ENCODE assay signal across 7 mouse cellular contexts in the genomic region with DNA sequence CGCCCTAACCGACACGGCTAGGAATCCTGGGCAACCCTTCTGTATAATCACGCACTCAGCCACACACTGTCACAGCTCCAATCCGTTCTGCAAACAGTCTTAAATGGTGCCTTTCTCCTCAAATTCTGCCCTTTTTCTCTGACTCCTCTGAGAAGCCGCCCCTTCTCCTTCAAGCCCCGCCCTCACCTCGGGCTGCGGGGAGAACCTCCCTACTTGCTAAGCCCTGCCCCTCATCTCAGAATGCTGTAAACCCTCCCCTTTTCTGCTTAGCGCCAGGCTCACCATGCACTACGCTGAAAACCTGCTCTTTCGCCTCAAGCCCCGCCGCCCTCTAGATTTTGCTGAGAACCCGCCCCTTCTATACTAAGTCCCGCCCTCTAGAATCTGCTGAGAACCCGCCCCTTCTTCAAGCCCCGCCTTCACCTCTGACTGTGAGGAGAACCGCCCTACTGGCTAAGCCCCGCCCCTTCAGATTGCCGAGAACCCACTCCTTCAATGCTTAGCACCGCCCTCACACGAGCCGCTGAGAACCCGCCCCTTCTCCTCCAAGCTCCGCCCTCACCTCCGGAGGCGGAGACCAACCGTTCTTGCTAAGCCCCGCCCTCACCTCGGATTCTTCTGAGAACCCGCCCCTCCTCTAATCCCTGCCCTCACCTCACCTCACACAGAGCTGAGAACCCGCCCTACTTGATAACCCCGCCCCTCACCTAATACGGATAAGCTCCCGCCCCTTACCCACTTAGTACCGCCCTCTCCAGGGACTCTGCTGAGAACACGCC. TPM values are rescaled to one million over a fixed set of nuclear protein-coding genes. Genes with fewer than 3 reads are reported as not detected.
DNase-seq lines count a peak whose midpoint lies in the region; ATAC-seq lines count a peak whose summit lies in the region.

No protein-coding gene starts in this region.

- H3K9me3 ChIP-seq in intestine, embryonic 16.5 days (ENCODE audit: control insufficient read depth, low read length) = no peaks in the 10 kb centered on the region
- H3K9me3 ChIP-seq in midbrain, embryonic 11.5 days (ENCODE audit: control insufficient read depth, low read length) = no peaks in the 10 kb centered on the region

- H3K4me1 ChIP-seq in intestine, embryonic 16.5 days (ENCODE audit: control insufficient read depth, insufficient read depth, low read length) = peaks cover 9% of the 10 kb centered on the region
- peaks cover 4% of the 10 kb centered on the region; the same call in 1 of the 2 replicates for H3K4me1 ChIP-seq in midbrain, embryonic 11.5 days (ENCODE audit: control insufficient read depth, insufficient read depth, low read length)

- H3K27ac ChIP-seq in intestine, embryonic 16.5 days (ENCODE audit: low read length) = peak overlapping the region; percentile 91
- peak overlapping the region; percentile 82 for H3K27ac ChIP-seq in midbrain, embryonic 11.5 days (ENCODE audit: low read depth, low read length)

- WGBS in intestine, embryonic 16.5 days = under 1% methylated on average over 38 of the region's 38 CpGs
- WGBS in midbrain, embryonic 11.5 days = 1% methylated on average over 38 of the region's 38 CpGs

- intact Hi-C loops in left cerebral cortex, postnatal 36 days (cut with DNase I) = loop anchor here (5.0 to 10.0 kb wide), 2 partner anchors 70 to 332 kb away; a partner anchor contains a TSS

- peak; percentile 93 for ATAC-seq in intestine, embryonic 16.5 days
- peak; percentile 94 for ATAC-seq in midbrain, embryonic 11.5 days (ENCODE audit: low FRiP score)

- peak overlapping the region; percentile 80 for H3K4me2 ChIP-seq in intestine, embryonic 16.5 days (ENCODE audit: low read depth, low read length)
- peak overlapping the region; percentile 52 for H3K4me2 ChIP-seq in midbrain, embryonic 11.5 days

- peak overlapping the region; percentile 67 for H3K4me3 ChIP-seq in intestine, embryonic 16.5 days (ENCODE audit: low read length)
- H3K4me3 ChIP-seq in midbrain, embryonic 11.5 days (ENCODE audit: low read depth, low read length) = peak overlapping the region; percentile 26

- no peaks in the 10 kb centered on the region for H3K27me3 ChIP-seq in intestine, embryonic 16.5 days (replicated peaks; ENCODE audit: control insufficient read depth, insufficient read depth, low read length)
- no peaks in the 10 kb centered on the region for H3K27me3 ChIP-seq in midbrain, embryonic 11.5 days (ENCODE audit: control insufficient read depth, insufficient read depth, low read length)

- no peaks in the 10 kb centered on the region for H3K36me3 ChIP-seq in intestine, embryonic 16.5 days (ENCODE audit: control insufficient read depth, insufficient read depth, low read length)
- no peaks in the 10 kb centered on the region for H3K36me3 ChIP-seq in midbrain, embryonic 11.5 days (ENCODE audit: control insufficient read depth, insufficient read depth, low read length)

- H3K9ac ChIP-seq in intestine, embryonic 16.5 days (ENCODE audit: low read depth, low read length) = peak overlapping the region; percentile 61
- peak overlapping the region; percentile 53 for H3K9ac ChIP-seq in midbrain, embryonic 11.5 days (ENCODE audit: low read length)

- peak; percentile 100 for DNase-seq in adrenal gland, adult 8-10 months
- peak; percentile 99 for DNase-seq in embryo, embryonic 9.5 days (ENCODE audit: extremely low spot score)
- DNase-seq in gastrocnemius, postnatal 4 days (ENCODE audit: low spot score in 2 of 2) = peak; percentile 79 to 93
- peak; percentile 96 to 97 for DNase-seq in left cerebral cortex, postnatal 36 days (ENCODE audit: low spot score in 2 of 2)
- DNase-seq in midbrain, embryonic 11.5 days (ENCODE audit: low spot score, missing footprints) = peak; percentile 100
- peak; percentile 99 for DNase-seq in skeletal muscle tissue, adult 2 months (ENCODE audit: low read depth, low spot score)

RNA-seq across cellular contexts. Expression of a gene that starts 0.6 kb away (rescaled TPM):
- 1 to 10 TPM; 2.7 to 5.0 (median 3.8) TPM for total RNA-seq in adrenal gland, adult 8-10 months (2022)
- total RNA-seq in gastrocnemius, postnatal 4 days (2021) = 1 to 10 TPM; 1.8 to 2.0 TPM
- 1.6 and 2.1 TPM in 2 replicates for polyA plus RNA-seq in intestine, embryonic 16.5 days (2015; fragmentation: Nextera tagmentation; extraction: Ambion mirVana)
- total RNA-seq in left cerebral cortex, postnatal 36 days (2021) = 1 to 10 TPM; 4.4 to 4.6 TPM
- polyA plus RNA-seq in midbrain, embryonic 11.5 days (2014; fragmentation: Nextera tagmentation; extraction: Ambion mirVana) = 2.5 and 3.3 TPM in 2 replicates

RNA-seq across cellular contexts. Expression of a gene that starts 18.9 kb away (rescaled TPM):
- total RNA-seq in adrenal gland, adult 8-10 months (2022) = 1 to 10 TPM; 1.0 to 2.2 (median 1.4) TPM
- under 1 TPM; 0.37 to 0.47 TPM for total RNA-seq in gastrocnemius, postnatal 4 days (2021)
- polyA plus RNA-seq in intestine, embryonic 16.5 days (2015; fragmentation: Nextera tagmentation; extraction: Ambion mirVana) = 0.95 and 1.3 TPM in 2 replicates
- 1 to 10 TPM; 5.4 to 7.8 TPM for total RNA-seq in left cerebral cortex, postnatal 36 days (2021)
- 2.5 and 3.0 TPM in 2 replicates for polyA plus RNA-seq in midbrain, embryonic 11.5 days (2014; fragmentation: Nextera tagmentation; extraction: Ambion mirVana)

RNA-seq across cellular contexts. Expression of a gene that starts 20.6 kb away (rescaled TPM):
- 1 to 10 TPM; 4.2 to 9.0 (median 6.5) TPM for total RNA-seq in adrenal gland, adult 8-10 months (2022)
- 1 to 10 TPM; 7.1 to 7.5 TPM for total RNA-seq in gastrocnemius, postnatal 4 days (2021)
- 6.1 and 7.6 TPM in 2 replicates for polyA plus RNA-seq in intestine, embryonic 16.5 days (2015; fragmentation: Nextera tagmentation; extraction: Ambion mirVana)
- total RNA-seq in left cerebral cortex, postnatal 36 days (2021) = 1 to 10 TPM; 4.3 to 8.2 TPM
- polyA plus RNA-seq in midbrain, embryonic 11.5 days (2014; fragmentation: Nextera tagmentation; extraction: Ambion mirVana) = 12.6 and 13.2 TPM in 2 replicates

RNA-seq across cellular contexts. Expression of a gene that starts 31.4 kb away (rescaled TPM):
- total RNA-seq in adrenal gland, adult 8-10 months (2022) = 1 to 10 TPM; 4.1 to 4.7 (median 4.4) TPM
- total RNA-seq in gastrocnemius, postnatal 4 days (2021) = 1 to 10 TPM; 1.2 to 1.9 TPM
- polyA plus RNA-seq in intestine, embryonic 16.5 days (2015; fragmentation: Nextera tagmentation; extraction: Ambion mirVana) = 2.8 and 2.9 TPM in 2 replicates
- 10 to 100 TPM in 1 of 2 experiments, 1 to 10 TPM in 1; 9.0 to 11.2 TPM for total RNA-seq in left cerebral cortex, postnatal 36 days (2021)
- 7.2 and 10.4 TPM in 2 replicates for polyA plus RNA-seq in midbrain, embryonic 11.5 days (2014; fragmentation: Nextera tagmentation; extraction: Ambion mirVana)

RNA-seq across cellular contexts. Expression of a gene that starts 36.1 kb away (rescaled TPM):
- total RNA-seq in adrenal gland, adult 8-10 months (2022) = 1 to 10 TPM in 2 of 4 experiments, under 1 TPM in 2; 0.35 to 1.4 (median 0.78) TPM
- under 1 TPM in 1 of 2 experiments, not detected in 1; 0.44 TPM for total RNA-seq in gastrocnemius, postnatal 4 days (2021)
- 0.11 and 0.39 TPM in 2 replicates for polyA plus RNA-seq in intestine, embryonic 16.5 days (2015; fragmentation: Nextera tagmentation; extraction: Ambion mirVana)
- total RNA-seq in left cerebral cortex, postnatal 36 days (2021) = 10 to 100 TPM; 13.5 to 14.7 TPM
- polyA plus RNA-seq in midbrain, embryonic 11.5 days (2014; fragmentation: Nextera tagmentation; extraction: Ambion mirVana) = 0.67 and 0.95 TPM in 2 replicates

Comparison
In these comparisons a context has a peak if more than half of its experiments do, and no peak if none do; other contexts are left out.
1. Peak in every context shown above with its lines: DNase-seq, ATAC-seq, H3K4me3 ChIP-seq and H3K27ac ChIP-seq.